Mouse (Mus musculus): Measurements from ENCODE around the gene Lrrn2.

Lrrn2 gene

GRCm38 (mm10) chr1:132880161-132881005 lies at the start of gene Lrrn2:
Lrrn2 (plus strand) TSS chr1:132880273.
- in situ Hi-C loops (cut with MboI, MseI): no loop called here

GRCm38 (mm10) chr1:132831963-132832362 lies 48.1 kb upstream of the Lrrn2 start:
- in situ Hi-C loops (cut with MboI, MseI): no loop called here

GRCm38 (mm10) chr1:132834037-132834436 lies 46.0 kb upstream of the Lrrn2 start:
- in situ Hi-C loops (cut with MboI, MseI): no loop called here

- in situ Hi-C loops (cut with MboI, MseI): no loop called here
Measured at GRCm38 (mm10) chr1:132836895-132837294, 43.2 kb upstream of the Lrrn2 start.

- in situ Hi-C loops (cut with MboI, MseI): no loop called here
Measured at GRCm38 (mm10) chr1:132837691-132838090, 42.4 kb upstream of the Lrrn2 start.

- in situ Hi-C loops (cut with MboI, MseI): no loop called here
Measured at GRCm38 (mm10) chr1:132838371-132838770, 41.7 kb upstream of the Lrrn2 start.

- in situ Hi-C loops (cut with MboI, MseI): no loop called here
Measured at GRCm38 (mm10) chr1:132843612-132844011, 36.5 kb upstream of the Lrrn2 start.

- in situ Hi-C loops (cut with MboI, MseI): no loop called here
Measured at GRCm38 (mm10) chr1:132844088-132844804, 35.8 kb upstream of the Lrrn2 start.

- in situ Hi-C loops (cut with MboI, MseI): no loop called here
Measured at GRCm38 (mm10) chr1:132845766-132846165, 34.3 kb upstream of the Lrrn2 start.

- in situ Hi-C loops (cut with MboI, MseI): no loop called here
Measured at GRCm38 (mm10) chr1:132850809-132851208, 29.3 kb upstream of the Lrrn2 start.

- in situ Hi-C loops (cut with MboI, MseI): no loop called here
Measured at GRCm38 (mm10) chr1:132851296-132851695, 28.8 kb upstream of the Lrrn2 start.

- in situ Hi-C loops (cut with MboI, MseI): no loop called here
Measured at GRCm38 (mm10) chr1:132851771-132852170, 28.3 kb upstream of the Lrrn2 start.

- in situ Hi-C loops (cut with MboI, MseI): no loop called here
Measured at GRCm38 (mm10) chr1:132853312-132853711, 26.8 kb upstream of the Lrrn2 start.

GRCm38 (mm10) chr1:132858516-132859383 lies 21.3 kb upstream of the Lrrn2 start:
- in situ Hi-C loops (cut with MboI, MseI): no loop called here

GRCm38 (mm10) chr1:132864220-132864619 lies 15.9 kb upstream of the Lrrn2 start:
- in situ Hi-C loops (cut with MboI, MseI): no loop called here

GRCm38 (mm10) chr1:132865585-132865984 lies 14.5 kb upstream of the Lrrn2 start:
- in situ Hi-C loops (cut with MboI, MseI): no loop called here

- in situ Hi-C loops (cut with MboI, MseI): no loop called here
Measured at GRCm38 (mm10) chr1:132870327-132870726, 9.7 kb upstream of the Lrrn2 start.

GRCm38 (mm10) chr1:132878951-132879610 lies 992 bp upstream of the Lrrn2 start:
- in situ Hi-C loops (cut with MboI, MseI): no loop called here

- in situ Hi-C loops (cut with MboI, MseI): no loop called here
Measured at GRCm38 (mm10) chr1:132879801-132880160, 292 bp upstream of the Lrrn2 start.

- in situ Hi-C loops (cut with MboI, MseI): no loop called here
Measured at GRCm38 (mm10) chr1:132881041-132881761, 1.1 kb downstream of the Lrrn2 start.

- in situ Hi-C loops (cut with MboI, MseI): no loop called here
Measured at GRCm38 (mm10) chr1:132881836-132882235, 1.8 kb downstream of the Lrrn2 start.
